Mouse (Mus musculus): ENCODE results near the gene Gm49373.

Gm49373 gene

DNA sequence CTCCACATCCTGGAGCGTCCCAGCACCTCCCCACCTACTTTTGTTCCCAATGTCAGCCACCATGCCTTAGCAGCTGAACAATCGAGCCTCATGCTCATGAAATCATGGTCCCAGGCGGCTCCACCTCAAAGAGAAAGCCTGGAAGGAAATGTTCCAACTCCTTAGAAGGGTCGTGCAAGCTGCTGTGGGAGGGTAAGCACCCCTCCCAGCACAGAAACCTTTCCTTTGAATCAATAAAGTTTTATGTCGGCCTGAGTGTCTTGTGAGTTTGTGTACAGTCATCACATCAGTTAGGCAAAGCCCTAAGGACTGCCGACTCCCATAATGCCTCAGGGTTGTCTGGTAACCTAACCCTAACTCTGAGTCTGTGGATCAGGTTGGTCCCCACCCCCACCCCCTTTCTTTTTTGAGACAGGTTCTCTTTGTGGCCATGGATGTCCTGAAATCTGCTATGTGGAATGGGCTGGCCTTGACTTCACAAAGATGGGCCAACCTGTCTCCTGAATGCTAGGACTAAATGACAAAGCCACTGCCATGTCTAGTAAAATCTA is 44.3 kb downstream of the Gm49373 start:
- no peak for DNase-seq (ENCODE audit: low read depth)

DNA sequence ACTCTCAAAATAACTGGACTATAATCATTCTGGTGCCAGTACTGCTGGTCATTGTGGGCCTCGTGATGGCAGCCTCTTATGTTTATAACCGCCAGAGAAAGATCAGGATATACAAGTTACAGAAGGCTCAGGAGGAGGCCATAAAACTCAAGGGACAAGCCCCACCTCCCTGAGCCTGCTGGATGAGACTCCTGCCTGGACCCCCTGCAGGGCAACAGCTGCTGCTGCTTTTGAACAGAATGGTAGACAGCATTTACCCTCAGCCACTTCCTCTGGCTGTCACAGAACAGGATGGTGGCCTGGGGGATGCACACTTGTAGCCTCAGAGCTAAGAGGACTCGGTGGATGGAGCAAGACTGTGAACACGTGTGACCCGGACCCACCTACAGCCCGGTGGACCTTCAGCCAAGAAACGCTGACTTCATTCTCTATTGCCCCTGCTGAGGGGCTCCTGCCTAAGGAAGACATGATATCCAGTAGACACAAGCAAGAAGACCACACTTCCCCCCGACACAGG is 45.1 kb downstream of the Gm49373 start:
- no peak for DNase-seq (ENCODE audit: low read depth)

DNA sequence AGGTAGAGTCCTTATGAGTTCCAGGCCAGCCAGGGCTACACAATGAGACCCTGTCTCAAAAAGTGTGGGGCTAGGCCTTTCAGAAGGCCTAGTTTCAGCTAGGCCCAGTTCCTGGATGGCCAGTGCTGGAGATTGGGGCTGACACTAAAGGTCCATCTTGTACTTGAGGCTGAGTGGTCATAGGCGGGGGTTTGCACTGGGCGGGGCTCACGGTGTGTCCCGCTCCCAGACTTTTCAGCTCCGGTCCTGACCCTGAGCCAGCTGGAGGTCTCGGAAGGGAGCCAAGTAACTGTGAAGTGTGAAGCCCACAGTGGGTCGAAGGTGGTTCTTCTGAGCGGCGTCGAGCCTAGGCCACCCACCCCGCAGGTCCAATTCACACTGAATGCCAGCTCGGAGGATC is 46.0 kb downstream of the Gm49373 start:
- no peak for DNase-seq (ENCODE audit: low read depth)

DNA sequence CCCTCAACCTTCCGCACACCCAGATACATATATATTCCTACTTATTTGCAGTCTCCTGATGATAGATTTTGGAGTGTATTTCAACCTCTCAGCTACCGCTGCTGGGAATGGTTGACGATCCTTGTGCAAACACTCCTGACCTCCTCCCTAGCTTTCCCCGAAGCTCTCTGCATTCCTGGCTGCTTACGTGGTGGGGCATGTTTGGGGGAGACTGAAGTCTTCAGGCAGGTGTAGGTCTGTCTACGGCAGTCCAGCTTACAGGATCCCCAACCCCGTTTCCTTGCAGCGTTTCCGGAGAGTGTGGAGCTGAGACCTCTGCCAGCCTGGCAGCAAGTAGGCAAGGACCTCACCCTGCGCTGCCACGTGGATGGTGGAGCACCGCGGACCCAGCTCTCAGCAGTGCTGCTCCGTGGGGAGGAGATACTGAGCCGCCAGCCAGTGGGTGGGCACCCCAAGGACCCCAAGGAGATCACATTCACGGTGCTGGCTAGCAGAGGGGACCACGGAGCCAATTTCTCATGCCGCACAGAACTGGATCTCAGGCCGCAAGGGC is 47.6 kb downstream of the Gm49373 start:
- no peak for DNase-seq (ENCODE audit: low read depth)

DNA sequence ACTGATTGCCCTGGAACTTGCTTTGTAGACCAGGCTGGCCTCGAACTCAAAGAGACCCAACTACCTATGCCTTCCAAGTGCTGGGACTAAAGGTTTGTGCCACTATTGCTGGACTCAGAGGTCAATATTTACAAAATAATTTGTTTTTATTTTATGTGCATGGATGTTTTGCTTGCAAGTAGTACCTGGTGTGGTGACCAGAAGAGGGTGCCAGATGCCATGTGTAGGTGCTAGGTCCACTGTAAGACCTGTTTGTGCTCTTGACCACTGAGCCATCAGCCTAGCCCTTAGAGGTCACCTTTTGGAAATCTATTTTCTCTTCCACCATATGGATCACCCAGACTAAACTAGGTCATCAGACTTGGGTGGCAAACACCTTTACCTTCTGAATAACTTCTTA is 50.2 kb downstream of the Gm49373 start:
- no peak for DNase-seq (ENCODE audit: low read depth)

DNA sequence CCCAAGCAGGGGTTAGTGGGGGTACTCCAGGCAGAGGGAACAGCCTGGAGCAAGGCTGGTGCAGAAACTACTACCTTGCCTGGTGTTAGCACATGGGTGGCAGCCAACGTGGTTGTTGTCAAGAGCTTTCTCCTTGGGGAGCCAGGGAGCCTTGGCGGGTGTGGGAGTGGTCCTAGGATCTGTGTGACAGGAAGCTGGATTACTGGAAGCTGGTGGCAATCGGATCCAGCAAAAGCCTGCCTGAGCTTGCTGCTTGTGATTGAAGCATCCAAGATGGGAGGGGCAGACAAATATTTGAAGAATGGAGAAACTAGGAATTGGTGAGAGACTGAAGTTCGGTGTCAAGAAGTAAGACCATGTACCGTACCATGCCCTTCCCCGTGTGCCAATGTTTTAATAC is 50.6 kb downstream of the Gm49373 start:
- no peak for DNase-seq (ENCODE audit: low read depth)

DNA sequence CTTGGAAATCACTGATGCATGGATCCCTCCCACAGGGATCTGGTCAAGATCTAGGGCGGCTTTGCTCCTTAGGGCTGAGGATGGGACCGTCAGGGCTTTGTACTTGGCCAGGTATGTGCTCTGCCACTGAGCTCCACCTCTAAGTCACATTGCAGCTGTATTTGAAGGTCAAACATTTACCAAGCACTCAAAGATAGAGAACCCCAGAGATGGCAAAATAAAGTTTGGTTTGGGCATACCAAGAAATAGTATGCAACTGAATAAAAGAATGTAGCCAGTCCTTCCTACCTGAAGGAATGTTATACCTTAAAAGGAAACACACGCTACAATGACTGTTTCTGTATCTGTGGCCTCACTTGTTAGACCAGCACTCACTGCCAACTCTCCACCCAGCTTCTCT is 51.5 kb downstream of the Gm49373 start:
- no peak for DNase-seq (ENCODE audit: low read depth)

DNA sequence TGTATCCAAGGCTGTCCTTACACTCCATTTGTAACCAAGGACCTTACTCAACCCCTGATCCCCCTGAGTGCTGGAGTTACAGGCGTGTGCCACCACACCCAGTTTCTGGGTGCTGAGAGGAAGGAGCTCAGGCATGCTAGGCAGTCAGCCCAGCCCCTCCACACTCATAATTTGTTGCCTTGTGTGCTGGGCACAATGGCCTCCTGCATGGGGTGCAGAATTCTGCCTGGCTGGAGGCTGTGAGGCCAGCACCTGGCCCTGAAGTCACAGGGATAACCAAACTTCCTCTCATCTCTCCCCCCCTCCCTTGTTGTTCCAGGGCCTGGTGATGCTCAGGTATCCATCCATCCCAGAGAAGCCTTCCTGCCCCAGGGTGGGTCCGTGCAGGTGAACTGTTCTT is 54.3 kb downstream of the Gm49373 start:
- DNase-seq (ENCODE audit: low read depth): no peak

DNA sequence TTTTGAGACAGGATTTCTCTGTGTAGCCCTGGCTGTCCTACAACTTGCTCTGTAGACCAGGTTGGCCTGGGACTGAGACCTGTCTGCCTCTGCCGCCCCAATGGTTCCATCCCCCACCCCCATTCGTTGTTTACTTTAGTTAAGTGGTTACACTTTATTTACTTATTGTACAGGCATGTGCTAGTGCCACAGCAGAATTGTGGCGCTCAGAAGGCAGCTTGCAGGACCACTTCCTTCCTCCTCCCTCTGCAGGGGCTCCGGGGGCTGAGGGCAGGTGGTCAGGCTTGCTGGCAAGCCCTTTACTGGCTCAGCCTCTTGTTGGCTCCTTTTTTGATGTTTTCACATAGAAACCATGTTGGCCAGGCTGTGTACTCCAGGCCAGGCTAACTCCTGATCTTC is 55.7 kb downstream of the Gm49373 start:
- DNase-seq (ENCODE audit: low read depth): no peak

DNA sequence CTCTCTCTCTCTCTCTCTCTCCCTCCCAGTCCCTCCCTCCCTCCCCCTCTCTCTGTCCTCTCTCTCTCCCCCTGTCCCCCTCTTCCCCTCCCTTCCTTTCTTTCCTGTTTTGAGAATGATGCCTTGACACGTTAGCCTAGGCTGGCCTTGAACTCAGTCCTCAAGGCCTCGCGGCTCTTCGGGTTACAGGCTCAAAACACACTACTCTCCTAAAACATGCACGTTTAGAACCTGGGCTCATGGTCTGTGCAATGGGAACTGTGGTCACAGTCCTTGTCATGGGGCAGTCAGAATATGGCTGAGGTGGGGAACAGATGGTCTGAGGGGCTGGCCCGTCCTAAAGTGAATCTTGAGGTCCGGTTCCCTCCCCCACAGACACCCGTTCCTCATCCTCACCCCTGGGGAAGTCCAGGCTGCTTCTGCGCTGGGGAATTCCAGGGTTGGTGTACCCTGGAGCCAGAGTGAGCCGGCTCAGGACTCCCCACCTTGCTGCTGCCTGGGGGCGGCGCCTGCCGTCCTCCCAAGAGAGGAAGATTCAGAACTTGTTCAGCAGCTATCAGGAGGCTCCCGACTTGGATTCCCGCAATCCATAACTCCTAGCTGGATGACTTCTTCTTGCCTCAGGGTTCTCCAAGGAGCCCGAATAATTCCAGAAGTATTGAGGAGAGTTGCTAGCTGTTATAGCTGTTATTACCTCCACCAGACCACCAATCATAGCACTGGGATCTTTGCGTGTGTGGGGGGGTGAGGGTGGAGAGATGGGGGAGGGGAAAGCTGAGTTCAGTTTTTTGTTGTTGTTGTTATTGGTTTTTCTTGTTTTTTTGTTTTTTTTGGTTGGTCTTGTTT is 56.3 kb downstream of the Gm49373 start:
- no peak for DNase-seq (ENCODE audit: low read depth)

DNA sequence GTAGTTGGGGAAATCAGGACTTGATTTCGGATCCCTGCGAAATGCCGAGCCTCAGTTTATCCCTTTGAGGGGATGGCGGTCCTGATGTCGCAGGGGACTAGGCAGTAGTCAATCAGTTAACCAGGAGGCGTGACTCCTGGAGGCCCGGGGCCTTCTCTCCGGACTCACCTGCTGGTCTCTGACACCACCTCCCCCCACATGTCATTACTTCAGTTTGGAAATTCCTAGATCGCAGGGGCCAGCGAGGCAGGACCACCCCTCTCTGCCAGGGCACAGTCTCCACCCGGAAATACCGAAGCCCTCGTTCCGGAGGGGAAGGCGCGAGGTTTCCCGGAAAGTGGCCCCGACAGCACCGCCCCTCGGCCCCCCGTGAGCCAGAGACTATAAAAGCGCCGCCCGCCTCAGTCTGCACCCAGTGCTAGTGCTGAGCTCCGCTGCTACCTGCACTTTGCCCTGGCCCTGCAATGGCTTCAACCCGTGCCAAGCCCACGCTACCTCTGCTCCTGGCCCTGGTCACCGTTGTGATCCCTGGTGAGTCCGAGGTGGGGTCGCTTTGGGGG is 57.2 kb downstream of the Gm49373 start, which contains the start of gene Icam1:
Icam1 (plus strand) TSS at position 415 of the 560 bp plus-strand sequence.
- DNase-seq (ENCODE audit: low read depth): no peak

DNA sequence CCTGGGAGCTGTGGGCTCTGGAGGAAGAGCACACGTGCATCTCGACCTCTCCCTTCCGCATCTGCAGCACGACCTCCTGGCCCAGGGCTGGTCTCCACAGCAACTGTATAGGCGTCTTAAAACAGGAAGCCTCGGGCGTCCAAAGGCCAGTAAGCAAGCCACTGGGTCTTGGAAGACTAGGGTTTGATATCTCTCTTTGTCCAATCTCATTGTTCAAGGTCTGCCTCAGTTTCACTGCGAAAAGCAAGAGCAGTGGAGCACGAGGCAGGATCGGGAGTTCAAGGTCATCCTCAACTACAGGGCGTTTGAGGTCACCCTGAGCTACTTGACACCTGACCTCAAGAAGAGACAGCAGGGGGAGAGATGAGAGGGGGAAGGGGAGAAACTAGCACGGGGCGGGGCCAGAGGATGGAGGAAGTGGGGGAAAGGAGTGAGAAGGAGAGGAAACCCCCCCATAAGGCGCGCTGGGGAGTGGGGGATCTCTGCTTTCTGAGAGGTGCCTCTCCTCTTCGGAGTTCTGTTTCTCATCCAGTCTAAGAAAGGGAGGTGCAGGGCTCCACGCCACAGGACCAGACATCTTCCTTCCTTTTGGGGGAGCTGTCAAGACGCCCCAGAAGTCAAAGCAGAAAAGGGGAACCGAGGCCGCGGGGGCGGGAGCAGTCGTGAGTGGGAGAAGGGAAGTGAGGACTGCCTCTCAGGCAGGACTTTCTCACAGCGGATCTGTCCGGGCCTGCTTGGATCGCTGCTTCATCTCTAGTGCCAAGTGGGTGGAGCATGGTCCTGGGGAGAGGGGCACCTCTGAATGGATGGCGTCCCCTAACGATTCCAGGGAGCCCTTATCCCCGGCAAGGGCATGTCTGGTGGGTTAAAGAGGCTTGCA is 58.0 kb downstream of the Gm49373 start:
- no peak for DNase-seq (ENCODE audit: low read depth)
